Mouse (Mus musculus): ENCODE data around the gene Lsr. TPM values are rescaled to one million over a fixed set of nuclear protein-coding genes. Genes with fewer than 3 reads are reported as not detected.

Lsr gene
- polyA plus RNA-seq, 1 experiment from 2014 or later: 57.9 TPM

DNA sequence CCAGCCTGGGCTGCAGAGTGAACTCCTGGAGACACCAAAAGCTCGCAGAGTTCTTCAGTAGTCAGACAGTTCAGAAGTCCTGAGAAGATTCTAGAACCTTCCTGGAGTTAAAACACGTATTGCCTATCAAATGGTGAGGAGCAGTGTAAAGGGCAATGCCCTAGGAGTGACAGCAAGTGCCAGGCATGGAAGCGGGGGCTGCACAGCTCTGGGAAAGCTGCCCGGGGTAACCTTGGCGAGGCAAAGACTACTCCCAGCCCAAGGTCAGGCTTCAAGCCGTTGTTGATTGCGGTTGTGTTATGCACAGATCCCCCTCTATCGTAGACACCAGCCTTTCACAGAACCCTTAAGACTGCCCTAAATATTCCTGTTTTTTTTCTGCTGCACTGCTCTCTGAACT lies 4.7 kb downstream of the Lsr start:
- TF ChIP-seq EP300 (IDR thresholded peaks at IDR 0.05) (no peak), CTCF (IDR thresholded peaks at IDR 0.05) (no peak)
- no peaks in the 10 kb centered on the region for H3K36me3 ChIP-seq (ENCODE audit: insufficient read depth, low read length)
- H3K27me3 ChIP-seq (replicated peaks; ENCODE audit: insufficient read depth, low read length): no peaks in the 10 kb centered on the region
- peaks cover 5% of the 10 kb centered on the region; the same call in 1 of the 2 replicates for H3K4me1 ChIP-seq (ENCODE audit: insufficient read depth, low read depth, low read length)
- H3K9me3 ChIP-seq (ENCODE audit: low read length): no peaks in the 10 kb centered on the region
- ATAC-seq: no peak
- DNase-seq (ENCODE audit: low spot score): no peak
- WGBS: 87% methylated on average over 8 of the region's 8 CpGs
- H3K9ac ChIP-seq (replicated peaks; ENCODE audit: low read depth): no peak overlapping the region; the same call in 1 of the 2 replicates
- H3K4me2 ChIP-seq (replicated peaks; ENCODE audit: low read depth, low read length): no peak overlapping the region
- no peak overlapping the region for H3K27ac ChIP-seq (ENCODE audit: low read length)
- no peak overlapping the region for H3K4me3 ChIP-seq (ENCODE audit: low read depth, low read length)

DNA sequence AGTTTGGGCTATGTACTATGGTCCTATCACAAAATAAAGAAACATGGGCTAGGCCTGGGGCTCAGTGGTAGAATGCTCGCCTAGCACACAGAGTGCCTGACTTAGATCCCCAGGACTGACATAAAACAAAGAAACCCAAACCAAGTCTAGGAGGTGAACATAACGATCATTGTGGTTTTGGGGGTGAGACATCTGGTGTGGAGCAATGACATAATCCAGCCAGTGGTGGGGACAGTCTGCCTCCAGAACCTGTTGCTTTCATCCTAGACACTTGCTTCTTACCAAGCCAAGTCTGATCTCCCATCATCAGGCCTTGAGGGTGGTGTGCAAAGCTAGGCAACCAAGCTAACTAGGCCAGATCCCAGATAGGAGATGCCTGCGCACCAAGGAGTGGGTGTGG lies 6.6 kb downstream of the Lsr start:
- no peaks in the 10 kb centered on the region for H3K4me1 ChIP-seq (ENCODE audit: insufficient read depth, low read depth, low read length)
- no peak overlapping the region for H3K27ac ChIP-seq (ENCODE audit: low read length)
- ATAC-seq (no peak), DNase-seq (ENCODE audit: low spot score) (no peak)
- H3K4me3 ChIP-seq (ENCODE audit: low read depth, low read length): no peak overlapping the region
- H3K9me3 ChIP-seq (ENCODE audit: low read length): no peaks in the 10 kb centered on the region
- no peak overlapping the region for H3K4me2 ChIP-seq (replicated peaks; ENCODE audit: low read depth, low read length)
- H3K9ac ChIP-seq (replicated peaks; ENCODE audit: low read depth): no peak overlapping the region
- WGBS: 83% methylated on average over 3 of the region's 3 CpGs
- H3K27me3 ChIP-seq (replicated peaks; ENCODE audit: insufficient read depth, low read length): no peaks in the 10 kb centered on the region
- no peaks in the 10 kb centered on the region for H3K36me3 ChIP-seq (ENCODE audit: insufficient read depth, low read length)
- TF ChIP-seq EP300 (IDR thresholded peaks at IDR 0.05) (no peak), CTCF (IDR thresholded peaks at IDR 0.05) (no peak)

DNA sequence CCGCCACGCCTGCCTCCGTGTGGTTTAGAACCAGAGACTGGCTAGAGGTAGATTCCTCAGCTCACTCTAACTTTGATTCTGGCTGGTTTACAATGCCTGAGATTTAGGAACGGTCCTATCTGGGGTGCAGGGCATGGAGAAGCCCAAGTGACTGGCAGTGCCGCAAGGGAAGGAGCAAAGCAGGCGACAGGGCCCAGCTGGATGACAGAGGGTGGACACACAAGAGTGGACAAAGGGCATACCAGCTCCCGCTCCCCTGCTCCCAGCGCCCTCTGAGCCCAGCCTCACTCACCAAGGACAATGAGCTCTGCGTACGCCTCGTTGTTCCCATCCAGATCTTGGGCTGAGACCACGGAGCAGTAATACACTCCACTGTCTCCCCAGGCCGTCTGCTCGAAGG lies 7.6 kb downstream of the Lsr start:
- ATAC-seq (no peak), DNase-seq (ENCODE audit: low spot score) (no peak)
- no peaks in the 10 kb centered on the region for H3K27me3 ChIP-seq (replicated peaks; ENCODE audit: insufficient read depth, low read length)
- no peaks in the 10 kb centered on the region for H3K36me3 ChIP-seq (ENCODE audit: insufficient read depth, low read length)
- H3K4me2 ChIP-seq (replicated peaks; ENCODE audit: low read depth, low read length): no peak overlapping the region
- no peak overlapping the region for H3K27ac ChIP-seq (ENCODE audit: low read length)
- no peaks in the 10 kb centered on the region for H3K4me1 ChIP-seq (ENCODE audit: insufficient read depth, low read depth, low read length)
- no peak for TF ChIP-seq EP300 (IDR thresholded peaks at IDR 0.05)
- no peak for TF ChIP-seq CTCF (IDR thresholded peaks at IDR 0.05)
- H3K9me3 ChIP-seq (ENCODE audit: low read length): no peaks in the 10 kb centered on the region
- 92% methylated on average over 14 of the region's 14 CpGs for WGBS
- no peak overlapping the region for H3K9ac ChIP-seq (replicated peaks; ENCODE audit: low read depth)
- H3K4me3 ChIP-seq (ENCODE audit: low read depth, low read length): no peak overlapping the region

DNA sequence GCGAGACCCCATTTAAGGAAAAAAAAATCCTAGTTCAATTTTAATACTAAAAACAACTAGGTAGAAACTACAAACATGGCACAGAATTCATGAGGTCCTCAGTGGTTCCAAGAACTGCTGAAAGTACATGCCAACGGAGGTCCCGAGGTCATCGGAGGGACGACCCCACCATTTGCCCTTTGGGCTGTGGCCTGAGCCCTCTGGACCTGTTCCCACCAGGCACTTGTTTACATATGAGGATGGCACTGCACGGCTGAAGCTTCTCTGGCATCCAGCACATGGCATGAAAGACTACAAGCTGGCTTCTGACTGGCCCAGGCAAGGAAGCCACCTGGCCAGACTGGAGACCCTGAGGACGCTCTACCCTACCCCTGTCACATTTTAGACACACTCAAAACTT lies 8.9 kb downstream of the Lsr start:
- no peaks in the 10 kb centered on the region for H3K4me1 ChIP-seq (ENCODE audit: insufficient read depth, low read depth, low read length)
- ATAC-seq (no peak), DNase-seq (ENCODE audit: low spot score) (no peak)
- no peak overlapping the region for H3K4me3 ChIP-seq (ENCODE audit: low read depth, low read length)
- H3K4me2 ChIP-seq (replicated peaks; ENCODE audit: low read depth, low read length): no peak overlapping the region
- no peaks in the 10 kb centered on the region for H3K36me3 ChIP-seq (ENCODE audit: insufficient read depth, low read length)
- no peak overlapping the region for H3K9ac ChIP-seq (replicated peaks; ENCODE audit: low read depth)
- no peaks in the 10 kb centered on the region for H3K27me3 ChIP-seq (replicated peaks; ENCODE audit: insufficient read depth, low read length)
- WGBS: 79% methylated on average over 7 of the region's 7 CpGs
- TF ChIP-seq CTCF (IDR thresholded peaks at IDR 0.05): no peak
- no peak for TF ChIP-seq EP300 (IDR thresholded peaks at IDR 0.05)
- no peak overlapping the region for H3K27ac ChIP-seq (ENCODE audit: low read length)
- no peaks in the 10 kb centered on the region for H3K9me3 ChIP-seq (ENCODE audit: low read length)

DNA sequence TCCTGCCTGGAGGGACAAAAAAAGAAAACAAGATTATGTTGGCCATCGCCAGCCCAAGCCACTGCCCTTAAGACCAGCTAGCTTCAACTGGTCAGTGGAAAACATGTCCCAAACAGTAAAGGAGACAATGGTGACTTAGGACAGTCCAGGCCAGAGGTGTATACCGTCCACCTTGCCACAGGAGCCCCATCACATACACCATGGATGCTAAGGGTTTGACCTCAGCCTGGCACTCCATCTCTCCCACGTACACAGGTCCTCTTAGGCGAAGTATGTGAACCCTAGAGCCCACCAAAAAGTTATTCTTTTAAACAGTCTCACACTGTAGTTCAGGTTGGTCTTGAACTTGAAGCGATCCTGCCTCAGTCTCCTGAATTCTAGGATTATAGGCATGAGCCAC lies 10.4 kb downstream of the Lsr start:
- no peaks in the 10 kb centered on the region for H3K9me3 ChIP-seq (ENCODE audit: low read length)
- ATAC-seq (no peak), DNase-seq (ENCODE audit: low spot score) (no peak)
- no peak overlapping the region for H3K9ac ChIP-seq (replicated peaks; ENCODE audit: low read depth)
- no peak overlapping the region for H3K4me3 ChIP-seq (ENCODE audit: low read depth, low read length)
- H3K4me2 ChIP-seq (replicated peaks; ENCODE audit: low read depth, low read length): no peak overlapping the region
- H3K27me3 ChIP-seq (replicated peaks; ENCODE audit: insufficient read depth, low read length): no peaks in the 10 kb centered on the region
- H3K36me3 ChIP-seq (ENCODE audit: insufficient read depth, low read length): no peaks in the 10 kb centered on the region
- peaks cover 8% of the 10 kb centered on the region for H3K4me1 ChIP-seq (ENCODE audit: insufficient read depth, low read depth, low read length)
- TF ChIP-seq EP300 (IDR thresholded peaks at IDR 0.05) (no peak), CTCF (IDR thresholded peaks at IDR 0.05) (no peak)
- no peak overlapping the region for H3K27ac ChIP-seq (ENCODE audit: low read length)
- 91% methylated on average over 5 of the region's 5 CpGs for WGBS

DNA sequence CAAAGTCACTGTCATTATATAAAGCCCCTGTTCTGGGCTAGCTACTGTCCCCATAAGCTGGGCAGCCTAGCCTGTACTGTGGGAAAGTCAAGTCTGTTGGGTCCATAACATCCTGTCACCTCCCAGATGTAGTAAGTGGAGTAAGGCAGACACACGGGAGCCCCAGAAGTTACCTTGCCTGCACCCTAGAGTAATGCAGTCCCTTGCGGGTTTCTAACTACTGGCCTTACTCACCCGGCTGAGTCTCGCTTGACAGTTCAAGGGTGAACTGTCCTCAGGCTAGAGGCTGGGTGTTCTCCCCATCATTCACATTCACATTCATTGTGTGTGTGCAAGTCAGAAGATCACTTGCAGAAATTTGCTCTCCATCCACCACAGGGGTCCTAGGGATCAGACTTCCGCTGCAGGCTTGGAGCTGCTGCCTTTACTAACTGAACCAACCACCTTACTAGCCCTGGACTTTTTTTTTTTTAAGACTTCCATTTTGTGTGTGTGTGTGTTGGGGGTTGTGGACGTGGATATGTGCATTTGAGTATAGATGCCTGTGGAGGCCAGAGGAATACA lies 13.4 kb downstream of the Lsr start:
- ATAC-seq (no peak), DNase-seq (ENCODE audit: low spot score) (no peak)
- H3K4me1 ChIP-seq (ENCODE audit: insufficient read depth, low read depth, low read length): peaks cover 17% of the 10 kb centered on the region
- H3K27me3 ChIP-seq (replicated peaks; ENCODE audit: insufficient read depth, low read length): no peaks in the 10 kb centered on the region
- no peak overlapping the region for H3K27ac ChIP-seq (ENCODE audit: low read length)
- no peak overlapping the region for H3K4me2 ChIP-seq (replicated peaks; ENCODE audit: low read depth, low read length)
- TF ChIP-seq CTCF (IDR thresholded peaks at IDR 0.05) (no peak), EP300 (IDR thresholded peaks at IDR 0.05) (no peak)
- no peak overlapping the region for H3K4me3 ChIP-seq (ENCODE audit: low read depth, low read length)
- H3K36me3 ChIP-seq (ENCODE audit: insufficient read depth, low read length): no peaks in the 10 kb centered on the region
- H3K9ac ChIP-seq (replicated peaks; ENCODE audit: low read depth): no peak overlapping the region
- WGBS: 92% methylated on average over 6 of the region's 6 CpGs
- H3K9me3 ChIP-seq (ENCODE audit: low read length): no peaks in the 10 kb centered on the region

Data from lung, postnatal 0 days (tissue).